Mouse (Mus musculus) inflammation-experienced regulatory T-cells, adult 6 months (primary cell): ENCODE data around the gene Hspbap1. TPM values are rescaled to one million over a fixed set of nuclear protein-coding genes. Genes with fewer than 3 reads are reported as not detected.
A peak's percentile ranks its signal among the peaks of the same experiment; 100 is the strongest.

Experiments
- ATAC-seq: one replicate; pipeline ENCODE4 v1.8.0; 2017
- polyA plus RNA-seq, 3 experiments: library from polyadenylated mRNA; unstranded; fragments of 100-300 nt; shearing (Covaris generic); gene quantifications; one replicate each; pipeline ENCODE4 v1.2.1; 2017

Hspbap1 gene
- polyA plus RNA-seq, 3 experiments from 2014 or later = 20.7 to 25.2 (median 21.8) TPM

DNA sequence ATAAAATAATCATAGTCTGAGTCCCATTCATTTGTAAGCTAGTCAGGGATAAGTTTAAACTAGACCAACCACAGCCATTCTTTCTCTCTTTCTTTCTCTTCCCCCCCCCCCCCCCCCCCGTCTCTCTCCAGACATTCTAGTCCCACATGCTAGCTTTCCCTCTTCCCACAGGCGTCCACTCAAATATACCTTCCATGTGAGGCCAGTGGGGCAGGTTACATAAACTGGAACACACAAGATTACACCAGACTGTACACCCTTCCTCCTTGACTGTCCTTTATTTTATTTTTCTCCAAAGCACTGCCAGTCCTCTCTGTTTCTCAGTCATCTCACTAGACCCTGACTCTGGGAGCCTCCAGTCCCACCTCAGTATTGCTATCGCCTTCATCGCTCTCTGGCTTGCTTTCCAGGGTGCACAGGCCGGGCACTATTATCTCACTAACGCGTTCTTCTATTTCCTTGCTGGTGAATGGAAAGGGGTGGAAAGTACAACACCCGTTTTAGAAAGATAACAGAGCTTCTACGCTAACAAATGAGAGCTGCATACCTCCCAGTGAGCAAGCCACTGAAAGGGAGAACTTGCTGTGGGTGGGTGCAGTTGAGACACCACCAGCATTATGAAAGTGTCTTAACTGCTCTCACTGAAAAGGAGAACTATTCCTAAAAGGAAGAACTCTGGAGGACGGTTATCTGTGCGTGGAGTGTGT, 6.4 kb upstream of the Hspbap1 start:
- ATAC-seq = no peak

DNA sequence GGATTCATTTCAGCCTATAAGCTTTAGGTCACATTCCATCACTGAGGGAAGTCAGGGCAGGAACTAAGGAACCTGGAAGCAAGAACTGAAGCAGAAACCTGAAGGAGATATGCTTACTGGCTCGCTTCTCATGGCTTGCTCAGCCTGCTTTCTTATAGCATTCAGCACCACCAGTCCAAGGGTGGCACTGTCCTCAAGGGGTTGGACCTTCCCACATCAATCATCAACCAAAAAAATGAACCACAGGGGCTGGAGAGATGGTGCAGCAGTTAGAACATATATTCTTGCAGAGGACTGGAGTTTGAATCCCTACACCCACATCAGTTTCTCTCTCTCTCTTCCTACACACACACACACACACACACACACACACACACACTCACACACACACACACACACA, 5.2 kb upstream of the Hspbap1 start:
- no peak for ATAC-seq

DNA sequence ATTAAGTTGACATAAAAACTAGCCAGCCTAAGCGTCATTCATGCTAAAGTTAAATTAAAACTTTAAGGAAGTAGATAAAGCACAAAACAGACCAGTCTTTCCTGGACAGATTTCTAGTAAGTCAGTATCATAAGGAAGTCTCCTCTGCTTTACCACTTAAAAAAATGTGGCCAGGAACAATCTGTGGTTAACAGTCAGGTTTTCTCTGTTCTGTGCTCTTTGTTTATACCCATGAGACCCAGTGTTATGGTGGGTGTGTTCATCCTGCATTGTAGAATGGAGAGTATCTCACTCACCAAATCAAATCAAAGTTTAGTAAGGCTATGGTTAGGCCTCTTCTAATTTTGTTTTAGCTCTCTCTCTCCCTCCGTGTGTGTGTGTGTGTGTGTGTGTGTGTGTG, 4.7 kb upstream of the Hspbap1 start:
- peak; percentile 30 for ATAC-seq

DNA sequence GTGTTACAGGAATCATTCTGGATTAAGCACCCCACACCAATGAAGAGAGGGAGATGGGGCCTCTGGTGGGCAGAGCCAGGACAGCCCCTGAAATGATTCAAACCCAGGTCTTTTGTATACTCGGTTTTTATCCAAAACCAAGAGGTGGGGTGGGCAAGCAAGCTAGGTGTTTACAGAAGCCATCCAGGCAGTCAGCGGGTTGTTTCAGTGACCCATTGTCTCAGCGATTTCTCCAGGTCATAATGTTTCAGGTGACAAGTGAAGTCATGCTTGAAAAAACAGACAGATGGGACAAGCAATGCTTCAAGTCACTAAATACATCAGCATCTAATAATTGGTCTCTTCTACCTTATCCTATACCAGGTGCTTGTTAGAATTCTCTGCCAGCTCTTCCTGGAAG, 3.8 kb upstream of the Hspbap1 start:
- no peak for ATAC-seq

DNA sequence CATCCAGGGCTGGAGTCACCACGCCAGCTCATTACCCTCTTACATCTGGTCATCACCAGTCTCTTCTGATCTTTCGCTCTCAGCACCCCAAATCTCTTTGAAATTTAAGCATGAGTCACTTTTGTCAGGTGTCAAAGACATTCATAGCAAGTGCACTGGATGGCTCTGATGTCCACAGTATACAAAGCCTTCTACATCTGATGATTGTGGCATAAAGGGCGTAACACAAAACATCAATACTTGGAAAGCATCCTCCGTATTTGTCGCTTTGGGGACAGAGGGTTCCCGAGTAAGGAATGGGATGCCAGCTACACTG, 1.7 kb upstream of the Hspbap1 start:
- ATAC-seq = peak; percentile 3

DNA sequence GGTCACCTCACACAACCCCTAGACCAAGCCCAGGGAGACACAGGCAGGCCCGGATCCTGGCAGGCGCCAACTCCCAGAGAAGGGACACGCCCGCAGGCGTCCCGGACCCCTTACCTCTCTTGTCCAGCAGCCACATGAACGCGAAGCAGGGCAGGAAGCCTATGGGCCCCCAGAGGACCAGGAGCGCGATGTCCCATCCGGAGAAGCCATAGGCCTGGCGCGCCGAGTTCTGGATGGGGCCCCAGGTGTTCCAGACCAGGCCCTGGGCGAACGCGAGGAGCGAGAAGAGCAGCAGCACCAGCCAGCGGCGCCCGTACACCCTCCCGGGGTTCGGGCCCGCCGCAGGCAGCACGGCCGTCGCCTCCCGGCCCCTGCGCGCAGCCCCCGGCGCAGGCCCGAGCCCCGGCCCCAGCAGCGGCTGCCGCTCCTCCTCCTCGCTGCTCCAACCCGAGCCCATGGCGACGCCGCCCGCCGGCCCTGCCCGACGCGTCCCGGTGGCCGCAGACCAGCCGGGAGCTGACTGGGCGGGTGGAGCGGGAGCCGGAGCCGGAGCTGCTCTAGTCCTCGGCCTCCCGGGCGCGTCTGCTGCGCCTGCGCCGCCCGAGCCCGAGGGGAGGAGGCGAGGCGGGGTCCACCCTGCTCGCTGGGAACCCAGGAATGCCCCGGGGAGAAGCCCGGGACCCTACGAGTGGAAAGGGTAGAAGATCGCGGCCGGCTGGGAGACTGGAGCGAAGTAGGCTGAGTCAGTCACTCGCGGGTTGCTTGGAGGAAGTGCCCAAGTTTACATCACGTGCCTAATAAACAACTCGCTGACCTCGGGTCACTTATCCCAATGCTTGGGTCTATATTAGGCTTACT, 1.2 kb upstream of the Hspbap1 start, which contains the start of gene Dirc2:
Gene Dirc2 (minus strand): TSS at position 572 of the 858 bp plus-strand sequence.
- ATAC-seq = peak; percentile 18

DNA sequence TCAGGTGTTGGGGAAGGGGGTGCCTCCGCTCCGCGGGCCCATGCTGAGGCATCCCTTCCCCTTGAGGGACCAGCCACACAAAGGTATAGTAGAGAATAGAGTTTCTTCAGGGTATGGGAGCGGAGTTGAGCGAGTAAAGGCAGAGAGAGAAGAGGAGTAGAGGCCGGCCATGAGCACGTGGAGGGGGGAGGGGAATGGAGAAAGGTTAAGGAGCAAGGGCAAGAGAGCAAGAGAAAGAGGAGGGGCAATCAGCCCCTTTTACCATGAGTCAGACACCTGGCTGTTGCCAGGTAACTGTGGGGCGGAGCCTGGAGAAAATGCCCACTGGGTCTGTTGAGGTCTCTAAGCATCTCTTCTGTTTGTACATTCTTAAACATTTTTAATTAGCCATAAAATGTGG, 966 bp downstream of the Hspbap1 start:
- ATAC-seq = no peak

DNA sequence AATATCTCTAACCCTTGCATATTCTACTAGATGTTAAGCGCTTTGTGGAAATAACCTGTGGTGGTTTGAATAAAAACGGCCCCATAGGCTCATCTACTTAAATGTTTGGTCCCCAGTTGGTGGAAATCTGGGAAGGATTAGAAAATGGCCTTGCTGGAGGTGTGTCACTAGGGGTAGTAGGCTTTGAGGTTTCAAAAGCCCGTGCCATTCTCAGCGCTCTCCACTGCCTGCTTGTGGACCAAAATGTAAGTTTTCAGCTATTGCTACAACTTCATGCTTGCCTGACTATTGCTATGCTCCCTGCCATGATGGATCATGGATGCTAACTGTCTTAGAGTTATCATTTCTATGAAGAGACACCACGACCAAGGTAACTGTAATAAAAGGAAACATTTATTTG, 1.4 kb downstream of the Hspbap1 start:
- no peak for ATAC-seq

DNA sequence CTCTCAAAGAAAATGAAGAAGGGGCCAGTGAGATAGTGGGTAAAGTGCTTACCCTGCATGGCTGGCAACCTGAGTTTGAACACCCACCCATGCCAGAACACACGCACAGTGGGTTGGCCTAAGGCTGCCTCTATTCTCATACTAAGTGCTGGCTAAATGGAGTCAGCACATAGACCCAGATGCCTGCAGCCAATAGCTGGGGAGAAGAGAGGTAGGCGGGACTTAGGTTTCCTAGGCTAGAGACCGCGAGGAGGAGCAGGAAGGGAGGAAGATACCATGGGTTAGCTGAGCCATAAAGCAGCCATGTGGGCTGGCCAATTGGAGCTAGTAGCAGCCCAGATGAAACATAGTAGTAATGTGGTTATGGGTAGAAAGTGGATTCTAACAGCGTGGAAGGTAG, 2.4 kb downstream of the Hspbap1 start:
- ATAC-seq = no peak

DNA sequence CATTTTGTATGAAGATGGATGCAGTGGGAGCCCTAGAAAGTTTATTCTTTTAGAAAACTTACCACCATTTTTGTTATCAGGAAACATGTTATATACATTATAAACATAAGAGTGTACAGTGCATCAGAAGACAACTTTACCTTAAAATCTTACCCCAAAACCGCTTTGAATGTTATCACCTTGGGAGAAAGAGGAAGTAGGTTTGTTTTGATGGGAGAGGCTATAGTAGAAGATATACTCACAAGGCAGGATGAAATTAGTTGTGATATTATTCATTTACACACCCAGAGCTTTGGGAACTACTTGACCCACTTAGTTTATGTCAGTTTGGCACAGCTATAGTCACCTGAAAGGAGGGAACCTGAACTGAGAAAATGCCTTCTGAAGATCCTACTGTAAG, 5.7 kb downstream of the Hspbap1 start:
- ATAC-seq = no peak

DNA sequence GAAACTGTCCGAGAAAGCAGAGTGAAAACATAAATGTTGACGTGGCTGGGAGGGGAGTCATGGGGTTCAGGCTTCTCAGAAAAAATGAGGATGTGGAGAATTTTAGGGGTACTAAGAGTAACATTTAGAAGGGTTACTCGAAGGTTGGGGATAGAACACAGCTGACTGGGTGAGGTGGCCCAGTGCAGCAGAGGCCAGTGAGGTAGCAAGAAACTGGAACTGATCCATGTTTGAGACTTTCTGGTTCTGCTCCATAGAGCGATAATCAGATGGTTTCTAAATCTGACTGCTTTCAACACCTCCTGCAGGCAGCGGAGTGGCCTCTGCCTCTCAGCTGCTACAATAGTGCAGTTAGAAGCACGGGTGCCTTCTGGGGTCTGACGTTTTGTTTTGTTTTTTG, 6.6 kb downstream of the Hspbap1 start:
- no peak for ATAC-seq

DNA sequence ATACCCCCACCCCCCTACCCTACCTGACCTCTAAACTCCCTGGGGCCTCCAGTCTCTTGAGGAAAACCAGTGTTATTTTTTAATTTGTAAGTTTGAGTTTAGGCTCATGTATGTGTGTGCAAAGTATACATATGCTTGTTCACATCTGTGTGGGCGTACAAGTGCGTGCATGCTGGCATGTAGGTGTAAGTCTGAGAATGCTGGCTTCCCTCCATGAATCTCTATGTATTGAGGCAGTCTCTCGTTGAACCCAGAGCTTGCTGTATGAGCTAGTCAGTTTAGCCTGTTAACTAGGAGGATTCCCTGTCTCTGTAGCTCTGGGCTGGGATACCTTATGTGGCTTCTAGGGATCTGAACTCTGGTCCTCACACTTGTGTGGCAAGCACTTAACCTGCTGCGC, 7.6 kb downstream of the Hspbap1 start:
- ATAC-seq = no peak

DNA sequence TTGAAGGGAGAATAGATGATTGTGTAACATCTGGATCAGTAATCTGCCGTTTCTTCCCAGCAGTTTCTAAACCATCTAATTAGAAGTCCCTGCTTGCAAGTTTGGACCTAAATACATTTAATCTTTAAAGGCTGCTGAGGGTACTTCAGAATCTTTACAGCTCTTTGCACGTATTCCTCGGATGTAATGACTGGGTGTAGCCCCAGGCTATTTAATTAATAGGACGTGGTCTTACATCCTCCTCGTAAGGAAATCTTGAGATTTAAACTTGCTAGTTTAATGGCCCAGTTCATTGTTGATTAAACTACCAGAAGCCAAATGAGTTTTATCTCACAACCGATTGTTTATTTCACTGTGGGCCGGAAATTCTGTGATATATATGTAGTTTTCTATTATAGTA, 9.5 kb downstream of the Hspbap1 start:
- ATAC-seq = no peak

DNA sequence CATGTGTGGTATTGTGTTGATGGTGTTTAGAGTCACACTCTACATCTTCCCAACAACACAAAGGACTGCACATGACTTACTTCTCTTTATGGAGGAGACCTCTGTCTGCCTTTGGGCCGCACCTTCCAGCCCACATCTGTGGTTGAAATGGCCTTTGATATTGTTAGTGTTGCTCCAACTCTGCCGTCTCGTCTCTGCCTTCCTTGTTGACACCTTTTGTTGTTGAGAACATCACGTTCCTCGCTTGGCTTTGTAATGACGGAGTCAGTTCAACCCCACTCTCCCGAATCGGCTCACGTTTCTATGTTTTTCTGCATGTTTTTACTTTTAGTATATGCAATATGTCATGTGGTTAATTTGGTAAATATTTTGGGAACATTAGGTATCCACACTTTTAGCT, 10.9 kb downstream of the Hspbap1 start:
- ATAC-seq = no peak

DNA sequence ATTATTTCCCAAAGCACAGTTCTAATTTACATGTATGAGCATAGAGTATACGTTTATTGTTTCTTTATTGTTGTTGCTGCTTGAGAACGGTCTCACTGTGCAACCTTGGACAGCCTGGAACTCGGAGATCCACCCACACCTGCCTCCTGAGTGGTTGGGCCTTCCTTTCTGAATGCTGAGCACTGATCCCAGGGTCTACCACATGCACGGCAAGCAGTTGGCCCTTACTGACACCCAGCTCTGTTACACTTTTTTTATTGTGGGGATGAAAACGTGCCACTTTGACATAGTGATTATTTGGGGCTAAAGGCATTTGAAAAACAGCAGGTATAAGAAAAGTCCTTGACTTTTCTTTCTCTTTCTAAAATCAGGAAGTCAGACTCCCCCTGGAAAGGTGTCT, 11.5 kb downstream of the Hspbap1 start:
- ATAC-seq = no peak

DNA sequence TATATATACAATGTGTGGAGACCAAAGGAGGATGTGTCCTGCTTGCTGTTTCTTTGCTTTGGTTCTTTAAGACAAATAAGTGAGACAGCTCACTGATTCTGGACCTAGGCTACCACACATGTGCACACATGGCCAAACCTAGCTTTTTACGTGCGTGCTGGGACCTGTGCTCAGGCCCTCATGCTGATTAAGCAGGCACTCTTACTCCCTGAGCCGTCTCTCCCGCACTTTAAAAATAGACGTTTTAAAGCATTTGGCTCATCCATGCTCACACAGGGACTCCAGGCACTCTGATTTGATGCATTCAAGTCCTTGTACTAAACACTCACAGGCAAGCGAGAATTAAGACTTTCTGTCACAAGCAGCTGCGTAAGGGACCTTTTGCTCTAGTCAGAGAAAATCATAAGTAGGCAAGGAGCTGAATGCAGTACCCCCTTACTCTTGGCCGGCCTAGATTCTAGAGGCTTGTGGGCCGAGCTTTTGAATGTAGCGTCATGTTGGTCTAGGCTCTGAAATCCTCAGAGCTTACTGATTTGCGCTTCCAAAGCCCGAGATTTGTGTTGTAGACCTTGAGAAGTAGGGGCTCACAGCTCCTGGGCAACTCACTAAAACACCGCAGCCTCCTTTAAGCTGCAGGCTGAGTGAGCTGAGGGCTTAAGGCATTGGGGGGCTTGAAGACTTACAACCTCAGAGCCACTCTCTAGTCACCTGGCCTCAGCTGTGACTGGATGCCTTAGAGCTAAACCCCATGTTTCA, 12.5 kb downstream of the Hspbap1 start:
- ATAC-seq = no peak

DNA sequence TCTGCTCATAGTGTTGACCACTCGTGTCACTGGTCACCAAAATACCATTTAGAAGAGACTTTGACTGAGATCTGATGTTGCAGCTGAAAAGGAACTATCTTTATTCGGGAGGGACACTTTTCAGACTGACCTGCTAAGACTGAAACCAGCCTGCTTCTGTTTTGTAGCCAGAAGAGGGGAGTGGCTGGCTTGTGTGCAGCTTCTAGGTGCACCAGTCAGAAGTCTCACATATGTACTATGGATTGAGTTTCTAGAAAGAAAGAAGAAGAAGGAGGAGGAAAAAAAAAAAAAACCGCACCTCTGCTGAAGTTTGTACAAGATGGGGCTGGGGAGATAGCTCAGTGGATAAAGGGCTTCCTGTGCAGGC, 13.0 kb downstream of the Hspbap1 start:
- no peak for ATAC-seq

DNA sequence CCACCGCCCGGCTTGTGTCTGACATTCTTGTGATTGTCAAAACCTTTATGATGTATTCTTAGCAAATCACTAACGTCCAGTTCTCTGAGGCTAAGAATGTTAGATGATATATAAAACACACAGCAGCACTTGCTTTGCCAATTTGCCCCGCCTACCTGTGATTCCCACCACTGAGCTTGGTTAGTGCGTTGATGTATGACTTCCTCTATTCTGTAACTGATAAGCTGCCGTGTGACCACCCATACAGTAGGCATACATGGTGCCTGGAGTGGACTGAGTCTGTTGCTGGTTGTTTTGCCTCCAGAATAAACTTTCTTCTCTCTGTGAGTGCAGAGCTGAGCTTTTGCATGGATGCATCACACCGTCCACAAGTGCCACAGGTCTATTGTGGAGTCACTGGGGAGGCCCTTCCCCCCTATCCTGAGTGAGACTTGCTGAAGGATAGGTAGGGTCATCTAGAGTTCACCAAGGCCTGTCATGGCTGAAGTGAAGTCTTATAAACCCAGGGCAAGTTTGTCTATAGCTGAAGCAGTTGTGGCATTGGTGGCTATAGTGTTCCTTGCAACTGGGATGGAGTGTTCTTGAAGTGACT, 14.1 kb downstream of the Hspbap1 start:
- ATAC-seq = no peak

DNA sequence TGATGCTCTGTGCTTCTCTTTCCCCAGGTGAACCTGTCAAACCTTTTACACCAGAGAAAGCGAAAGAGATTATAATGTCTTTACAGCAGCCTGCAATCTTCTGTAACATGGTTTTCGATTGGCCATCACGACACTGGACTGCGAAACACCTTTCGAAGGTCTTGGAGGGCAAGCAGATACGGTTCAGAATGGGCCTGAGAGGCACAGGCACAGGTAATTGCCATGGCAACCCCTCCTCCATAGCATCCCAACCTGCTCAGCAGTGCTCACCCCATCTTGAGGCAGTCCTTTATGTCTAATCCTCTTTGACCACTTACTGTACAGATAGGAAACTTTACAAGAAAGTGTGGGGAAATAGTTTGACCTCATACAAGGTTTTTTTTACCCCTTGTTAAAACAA, 17.0 kb downstream of the Hspbap1 start:
- no peak for ATAC-seq

DNA sequence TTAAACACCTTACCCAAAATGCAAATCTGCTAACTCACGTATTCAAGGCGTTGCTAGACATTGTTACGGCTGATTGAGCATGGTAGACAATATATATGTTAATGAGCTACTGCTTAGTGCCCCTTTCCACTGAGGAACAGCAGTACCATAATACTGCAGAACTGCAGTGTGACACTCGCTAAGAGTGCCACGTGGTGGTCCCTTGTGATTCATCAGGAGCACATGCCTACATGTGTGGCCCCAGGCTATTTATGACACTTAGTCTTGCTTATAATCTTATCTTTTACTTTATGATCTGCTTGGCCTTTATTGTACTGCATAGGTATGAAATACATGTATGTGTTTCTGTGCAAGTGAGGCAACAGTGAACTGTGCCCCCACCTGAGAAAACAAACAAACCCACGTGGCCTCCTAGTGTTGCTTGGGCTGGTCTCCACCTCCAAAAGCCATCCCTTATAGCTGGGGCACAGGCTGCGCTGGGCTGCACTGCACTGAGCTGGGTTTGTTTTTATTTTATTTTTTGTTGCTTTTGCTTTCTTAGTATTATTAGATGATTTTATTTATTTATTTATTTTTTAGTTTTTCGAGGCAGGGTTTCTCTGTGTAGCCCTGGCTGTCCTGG, 17.5 kb downstream of the Hspbap1 start:
- ATAC-seq = no peak

DNA sequence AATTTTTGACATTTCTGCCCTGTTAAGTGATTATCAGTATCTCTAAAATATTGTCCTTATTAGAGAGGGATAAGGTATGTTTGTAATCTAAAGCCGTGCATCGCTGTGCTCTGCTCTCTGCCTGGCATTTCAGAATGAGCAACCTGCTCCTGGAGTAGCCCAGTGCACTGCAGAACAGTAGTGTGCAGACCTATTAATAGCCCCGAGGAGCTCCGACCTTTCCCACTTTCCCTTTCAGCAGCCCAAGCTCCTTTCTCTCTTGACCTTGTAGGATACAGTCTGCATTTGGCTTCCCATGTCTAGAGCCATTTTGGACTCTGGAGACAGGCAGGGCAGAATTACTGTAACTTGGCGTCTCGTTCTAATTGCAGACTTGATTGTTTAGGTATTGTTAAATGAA, 18.2 kb downstream of the Hspbap1 start:
- ATAC-seq = no peak

DNA sequence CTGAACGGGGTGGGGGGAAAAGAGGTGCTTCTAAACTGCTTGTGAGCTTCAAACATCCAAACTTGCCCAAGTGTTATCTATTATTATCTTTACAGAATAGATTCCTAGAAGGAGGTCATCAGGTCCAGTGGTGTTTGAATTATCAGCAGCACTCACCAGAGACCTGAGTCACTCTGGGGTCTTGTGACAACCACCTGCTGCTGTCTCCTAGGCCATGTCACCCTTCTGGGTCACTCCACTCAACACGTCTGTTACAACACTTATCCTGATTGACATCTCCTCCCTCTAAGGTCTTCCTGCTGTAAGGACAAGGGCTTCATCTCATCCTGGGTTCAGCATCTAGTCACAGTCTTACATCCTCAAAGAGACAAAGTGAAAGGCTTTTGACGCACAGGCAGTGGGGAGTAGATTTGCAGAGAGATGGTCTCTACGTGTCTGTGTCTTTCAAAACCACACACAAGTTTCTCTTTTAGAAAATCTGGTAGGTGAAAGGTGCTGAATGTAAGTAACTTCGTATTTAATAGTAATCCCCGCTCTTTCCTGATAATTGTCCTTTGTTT, 21.9 kb downstream of the Hspbap1 start:
- no peak for ATAC-seq

DNA sequence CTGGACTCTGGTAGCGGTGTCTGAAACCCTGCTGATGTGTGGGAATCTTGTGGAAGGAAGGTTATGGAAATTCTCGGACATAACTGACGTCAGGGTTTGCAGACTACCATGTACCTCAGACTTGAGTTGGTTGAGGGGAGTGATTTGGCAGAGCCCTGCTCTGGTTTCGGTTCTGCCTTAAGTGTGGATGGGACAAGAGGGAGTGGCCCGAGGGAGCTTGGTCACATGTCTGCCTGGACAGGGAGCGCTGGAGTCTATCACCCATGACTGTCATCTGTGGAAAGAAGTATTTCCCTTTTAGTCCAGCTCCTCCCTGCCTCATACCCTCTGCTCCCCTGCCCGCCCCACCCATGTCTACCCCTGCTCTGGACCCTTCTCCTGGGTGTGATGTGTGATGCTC, 32.0 kb downstream of the Hspbap1 start:
- no peak for ATAC-seq
